Mouse (Mus musculus) kidney, embryonic 14.5 days (tissue): ENCODE measurements around the gene Olfr1179. TPM values are rescaled to one million over a fixed set of nuclear protein-coding genes. Genes with fewer than 3 reads are reported as not detected.
"Not testable (repeated sequence)": the region's sequence is repeated elsewhere in the genome, so short reads cannot be mapped to it uniquely, and the experiment has no call there.

Source experiments
- ATAC-seq: fragments of 200-750 bp; cut with Nextera tagmentation; 2 replicates; pipeline ENCODE4 v1.8.0; 2017; ENCODE audit warnings: moderate number of reproducible peaks, mild to moderate bottlenecking, moderate TSS enrichment, moderate library complexity; ENCODE audit not compliant: low FRiP score, low TSS enrichment
- H3K27ac ChIP-seq: fragments of 300-500 bp; sonication (generic); 2 replicates; pipeline ENCODE4 v1.5.1; 2014; ENCODE audit warnings: low read depth, mild to moderate bottlenecking, low read length, moderate library complexity, mixed read lengths
- H3K27me3 ChIP-seq: fragments of 300-500 bp; sonication (generic); 2 replicates; pipeline ENCODE4 v1.6.1; 2014; ENCODE audit warnings: mild to moderate bottlenecking, low read length; ENCODE audit not compliant: control insufficient read depth, insufficient read depth
- H3K36me3 ChIP-seq: fragments of 300-500 bp; sonication (generic); 2 replicates; pipeline ENCODE4 v1.6.1; 2014; ENCODE audit warnings: low read length, mixed read lengths; ENCODE audit not compliant: control insufficient read depth, insufficient read depth
- H3K4me1 ChIP-seq: fragments of 300-500 bp; sonication (generic); 2 replicates; pipeline ENCODE4 v1.6.1; 2014; ENCODE audit warnings: low read length, mixed read lengths; ENCODE audit not compliant: control insufficient read depth, insufficient read depth
- H3K4me2 ChIP-seq: fragments of 300-500 bp; sonication (generic); replicated peaks from 2 replicates; pipeline ENCODE4 v1.6.1; 2014; ENCODE audit warnings: low read depth, mild to moderate bottlenecking, low read length
- H3K4me3 ChIP-seq: fragments of 300-500 bp; sonication (generic); 2 replicates; pipeline ENCODE4 v1.5.1; 2014; ENCODE audit warnings: mild to moderate bottlenecking, low read length
- H3K9ac ChIP-seq: fragments of 300-500 bp; sonication (generic); 2 replicates; pipeline ENCODE4 v1.6.1; 2014; ENCODE audit warnings: low read depth, mild to moderate bottlenecking, low read length, moderate library complexity
- H3K9me3 ChIP-seq: fragments of 300-500 bp; sonication (generic); 2 replicates; pipeline ENCODE4 v1.6.1; 2016; ENCODE audit warnings: low read length; ENCODE audit not compliant: control insufficient read depth
- WGBS: fragments of 180-500 bp; shearing (Covaris S2); extraction: QIAGEN DNeasy Blood & Tissue Kit; methylation state at CpG from one replicate; pipeline ENCODE4 v1.1.7; 2014; 5-methylcytosine and 5-hydroxymethylcytosine counted together
- polyA plus RNA-seq: library from polyadenylated mRNA; unstranded; fragments of >200 nt; fragmentation: Nextera tagmentation; extraction: Ambion mirVana; gene quantifications from 2 replicates; pipeline ENCODE4 v1.2.1, GENCODE M21; 2014

Gene Olfr1179
- polyA plus RNA-seq: not detected in 2 replicates

DNA sequence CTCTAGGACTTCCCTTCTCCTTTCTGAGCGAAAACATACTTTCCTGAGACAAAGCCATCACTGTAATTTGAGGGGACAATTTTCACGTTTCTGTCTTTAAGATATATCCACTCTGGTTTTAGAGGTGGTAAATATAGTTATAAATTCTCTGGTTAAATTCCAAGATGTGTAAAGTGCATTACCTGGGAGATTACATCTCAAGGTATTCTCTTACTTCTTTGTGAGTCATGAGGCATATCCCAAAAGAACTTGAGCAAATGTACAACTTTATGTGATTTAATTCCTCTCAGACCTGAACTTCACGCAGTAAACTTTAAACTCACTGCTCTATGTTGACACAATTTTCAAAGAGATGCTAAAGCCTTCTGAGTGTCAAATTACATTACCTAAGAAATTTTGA is at the start of gene Olfr1179:
TSS of gene Olfr1179 (minus strand) at position 101 of the 400 bp plus-strand sequence.
- no peak within 1 kb of the TSS for H3K4me3 ChIP-seq
- WGBS: 84% methylated on average over 3 of the region's 3 CpGs
- no peak within 1 kb of the TSS for H3K4me2 ChIP-seq
- no peak for ATAC-seq
- no peak within 1 kb of the TSS for H3K27ac ChIP-seq
- H3K4me1 ChIP-seq: no peaks in the 10 kb centered on the region
- no peak within 1 kb of the TSS for H3K9ac ChIP-seq
- H3K36me3 ChIP-seq: no peaks in the 10 kb centered on the region
- no peaks in the 10 kb centered on the region for H3K9me3 ChIP-seq
- H3K27me3 ChIP-seq: no peaks in the 10 kb centered on the region

DNA sequence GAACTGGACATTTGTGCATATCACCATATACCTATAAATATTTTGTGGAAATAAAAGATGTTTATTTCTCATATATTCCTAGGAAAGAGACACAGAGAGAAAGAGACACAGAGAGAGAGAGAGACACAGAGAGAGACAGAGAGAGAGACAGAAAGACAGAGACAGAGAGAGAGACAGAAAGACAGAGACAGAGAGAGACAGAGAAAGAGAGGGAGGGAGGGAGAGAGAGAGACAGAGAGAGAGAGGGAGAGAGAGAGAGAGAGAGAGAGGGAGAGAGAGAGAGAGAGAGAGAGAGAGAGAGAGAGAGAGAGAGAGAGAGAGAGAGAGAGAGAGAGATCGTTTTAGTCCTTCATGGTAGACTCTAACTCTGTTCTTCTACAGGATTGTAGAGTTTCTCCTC is 48.3 kb upstream of the Olfr1179 start, which contains the start of gene Olfr1183:
TSS of gene Olfr1183 (plus strand) at position 301 of the 400 bp plus-strand sequence.
- ATAC-seq, H3K36me3 ChIP-seq, H3K4me1 ChIP-seq, H3K27me3 ChIP-seq, H3K27ac ChIP-seq, H3K4me3 ChIP-seq, H3K9me3 ChIP-seq, H3K9ac ChIP-seq, H3K4me2 ChIP-seq: not testable (repeated sequence)
- WGBS: 69% methylated on average over 1 of the region's 1 CpGs

DNA sequence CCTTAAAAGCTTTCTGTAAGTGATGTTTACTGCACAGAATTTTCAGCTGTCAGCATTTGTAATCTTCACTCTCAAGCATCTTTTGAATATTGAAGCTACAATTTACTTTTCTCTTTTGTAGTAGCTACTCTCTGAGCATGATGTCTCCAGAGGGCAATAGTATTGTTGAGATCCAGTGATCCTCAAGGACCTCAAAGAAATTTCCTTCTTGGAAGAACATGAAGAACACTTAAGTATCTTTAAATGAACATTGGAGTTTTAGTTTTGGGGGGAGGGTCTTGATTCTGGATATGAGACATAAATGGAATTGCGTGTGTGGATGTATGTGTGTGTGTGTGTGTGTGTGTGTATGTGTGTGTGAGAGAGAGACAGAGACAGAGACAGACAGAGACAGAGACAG is 42.8 kb upstream of the Olfr1179 start, which contains the start of gene Gm13757:
TSS of gene Gm13757 (minus strand) at position 101 of the 400 bp plus-strand sequence.
- Histone ChIP-seq H3K4me3 (no peak within 1 kb of the TSS), H3K27me3 (no peaks in the 10 kb centered on the region), H3K27ac (no peak within 1 kb of the TSS), H3K9me3 (no peaks in the 10 kb centered on the region), H3K4me2 (no peak within 1 kb of the TSS), H3K9ac (no peak within 1 kb of the TSS), H3K36me3 (no peaks in the 10 kb centered on the region), H3K4me1 (no peaks in the 10 kb centered on the region)
- 87% methylated on average over 1 of the region's 1 CpGs for WGBS
- ATAC-seq: no peak

DNA sequence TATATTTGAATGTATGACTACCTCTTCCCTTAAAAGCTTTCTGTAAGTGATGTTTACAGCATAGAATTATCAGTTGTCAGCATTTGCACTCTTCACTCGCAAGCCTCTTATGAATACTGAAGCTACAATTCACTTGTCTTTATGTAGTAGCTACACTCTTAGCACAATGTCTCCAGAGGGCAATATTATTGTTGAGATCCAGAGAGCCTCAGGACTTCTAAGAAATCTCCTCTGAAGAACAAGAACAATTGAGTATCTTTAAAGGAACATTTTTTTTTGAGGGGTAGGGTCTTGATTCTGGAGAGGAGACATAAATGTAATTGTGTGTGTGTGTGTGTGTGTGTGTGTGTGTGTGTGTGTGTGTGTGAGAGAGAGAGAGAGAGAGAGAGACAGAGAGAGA is 19.8 kb upstream of the Olfr1179 start, which contains the start of gene Olfr1181:
TSS of gene Olfr1181 (minus strand) at position 101 of the 400 bp plus-strand sequence.
- Histone ChIP-seq H3K36me3 (no peaks in the 10 kb centered on the region), H3K4me3 (no peak within 1 kb of the TSS), H3K4me1 (no peaks in the 10 kb centered on the region), H3K9ac (no peak within 1 kb of the TSS), H3K27ac (no peak within 1 kb of the TSS), H3K4me2 (no peak within 1 kb of the TSS), H3K27me3 (no peaks in the 10 kb centered on the region), H3K9me3 (no peaks in the 10 kb centered on the region)
- WGBS: 83% methylated on average over 1 of the region's 1 CpGs
- no peak for ATAC-seq

DNA sequence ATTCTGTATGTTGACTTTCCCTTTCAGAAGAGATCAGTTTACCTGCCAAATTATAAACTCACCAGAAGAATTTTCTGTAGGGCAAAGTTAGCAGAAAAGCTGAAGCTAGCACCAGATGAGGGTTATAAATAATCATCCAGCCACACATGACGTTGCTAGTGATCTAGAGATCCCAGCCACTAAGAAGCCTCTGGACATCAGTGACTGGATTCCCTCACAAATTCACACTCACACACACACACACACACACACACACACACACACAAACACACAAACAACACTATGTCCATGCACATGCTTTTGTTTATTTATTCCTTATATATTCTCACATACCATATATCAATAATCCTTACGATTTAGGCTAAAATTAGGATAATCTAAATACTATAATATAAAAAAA is 12.8 kb upstream of the Olfr1179 start, which contains the start of gene Olfr1180:
TSS of gene Olfr1180 (minus strand) at position 101 of the 400 bp plus-strand sequence.
- Histone ChIP-seq H3K27me3 (no peaks in the 10 kb centered on the region), H3K4me3 (no peak within 1 kb of the TSS), H3K4me1 (no peaks in the 10 kb centered on the region), H3K4me2 (no peak within 1 kb of the TSS), H3K9me3 (no peaks in the 10 kb centered on the region), H3K27ac (no peak within 1 kb of the TSS), H3K36me3 (no peaks in the 10 kb centered on the region), H3K9ac (no peak within 1 kb of the TSS)
- no peak for ATAC-seq
- 72% methylated on average over 2 of the region's 2 CpGs for WGBS

- 73% methylated on average over 1 of the region's 1 CpGs for WGBS
- no peak within 1 kb of the TSS for H3K4me3 ChIP-seq
- H3K27ac ChIP-seq: no peak within 1 kb of the TSS
- H3K4me2 ChIP-seq: no peak within 1 kb of the TSS
- H3K9me3 ChIP-seq: no peaks in the 10 kb centered on the region
- no peak for ATAC-seq
- H3K27me3 ChIP-seq: no peaks in the 10 kb centered on the region
- H3K36me3 ChIP-seq: no peaks in the 10 kb centered on the region
- no peaks in the 10 kb centered on the region for H3K4me1 ChIP-seq
- H3K9ac ChIP-seq: no peak within 1 kb of the TSS
Measured at GRCm38 (mm10) chr2:88386762-88387161, 19.5 kb downstream of the Olfr1179 start, which contains the start of gene Olfr1178. Gene Olfr1178, plus strand, starts transcription at chr2:88387062.

- WGBS: 5% methylated on average over 2 of the region's 2 CpGs
- Histone ChIP-seq H3K27ac (no peak overlapping the region), H3K9me3 (no peaks in the 10 kb centered on the region), H3K4me1 (no peaks in the 10 kb centered on the region), H3K4me3 (no peak overlapping the region), H3K9ac (no peak overlapping the region), H3K27me3 (no peaks in the 10 kb centered on the region), H3K36me3 (no peaks in the 10 kb centered on the region), H3K4me2 (no peak overlapping the region)
- ATAC-seq: no peak
Measured at GRCm38 (mm10) chr2:88356304-88356703, 49.9 kb downstream of the Olfr1179 start.

Other genes with a start within 250 kb of the Olfr1179 start
- not detected in 2 replicates for gene Olfr1168, start 224.6 kb downstream of the Olfr1179 start, polyA plus RNA-seq
- not detected in 2 replicates for gene Olfr1170, start 178.1 kb downstream of the Olfr1179 start, polyA plus RNA-seq
- not detected in 2 replicates for gene Olfr1173, start 126.6 kb downstream of the Olfr1179 start, polyA plus RNA-seq
- not detected in 2 replicates for gene Olfr1174-ps, start 91.3 kb downstream of the Olfr1179 start, polyA plus RNA-seq
- not detected in 2 replicates for gene Olfr1175-ps, start 79.2 kb downstream of the Olfr1179 start, polyA plus RNA-seq
- not detected in 2 replicates for gene Olfr1176, start 69.7 kb downstream of the Olfr1179 start, polyA plus RNA-seq
- not detected in 2 replicates for gene Olfr1177-ps, start 60.0 kb downstream of the Olfr1179 start, polyA plus RNA-seq
- not detected in 2 replicates for gene Olfr1178, start 19.4 kb downstream of the Olfr1179 start, polyA plus RNA-seq
- gene Olfr1180, start 12.7 kb upstream of the Olfr1179 start, polyA plus RNA-seq: not detected in 2 replicates
- gene Olfr1181, start 19.7 kb upstream of the Olfr1179 start, polyA plus RNA-seq: not detected in 2 replicates
- not detected in 2 replicates for gene Gm13757, start 42.7 kb upstream of the Olfr1179 start, polyA plus RNA-seq
- gene Olfr1183, start 48.4 kb upstream of the Olfr1179 start, polyA plus RNA-seq: not detected in 2 replicates
- not detected in 2 replicates for gene Olfr1184, start 77.1 kb upstream of the Olfr1179 start, polyA plus RNA-seq
- not detected in 2 replicates for gene Olfr1185-ps1, start 86.9 kb upstream of the Olfr1179 start, polyA plus RNA-seq
- gene Olfr1186, start 112.1 kb upstream of the Olfr1179 start, polyA plus RNA-seq: not detected in 2 replicates
- gene Olfr1188, start 150.5 kb upstream of the Olfr1179 start, polyA plus RNA-seq: not detected in 2 replicates
- not detected in 2 replicates for gene Olfr1189, start 180.0 kb upstream of the Olfr1179 start, polyA plus RNA-seq
- gene Olfr1191-ps1, start 234.1 kb upstream of the Olfr1179 start, polyA plus RNA-seq: 0.03 TPM in 1 of 2 replicates, not detected in the other
- not detected in 2 replicates for gene Olfr1192-ps1, start 242.1 kb upstream of the Olfr1179 start, polyA plus RNA-seq